Mouse (Mus musculus) bone marrow macrophage, adult 2 months (primary cell): ENCODE results near the gene Kcnk12.

ENCODE experiments used
- CTCF ChIP-seq: IDR thresholded peaks from 2 replicates; pipeline ENCODE4 v1.5.1; 2012; ENCODE audit warnings: low read depth, mild to moderate bottlenecking, low read length, moderate library complexity
- POLR2A ChIP-seq: IDR thresholded peaks from 2 replicates; pipeline ENCODE4 v1.6.1; 2012; ENCODE audit warnings: mild to moderate bottlenecking, low read depth, low read length, borderline replicate concordance

GRCm38 (mm10) chr17:87791517-87792098, 6.2 kb downstream of the Kcnk12 start:
- TF ChIP-seq POLR2A (no peak), CTCF (no peak)
